Mouse (Mus musculus) T-helper 17 cell (primary cell): ENCODE data around the gene Ypel3.

Experiments
- in situ Hi-C, 2 experiments: fragments of 300-600 bp; cut with MboI, MseI; formaldehyde crosslinking; loops; 1 replicate in 1 of 2; 2 replicates in 1 of 2; pipeline ENCODE4 v1.15.1; 2025; ENCODE audit warnings: high pct_unique_total_duplicates in 2 of 2

Ypel3 gene

GRCm38 (mm10) chr7:126808703-126809455, 32.1 kb downstream of the Ypel3 start:
- in situ Hi-C loops: no loop called here

- in situ Hi-C loops: loop anchor here in 1 of 2 experiments (10.0 kb wide), 2 partner anchors 105 to 155 kb away; no protein-coding TSS in a partner anchor
Observed at GRCm38 (mm10) chr7:126809723-126810369, 33.1 kb downstream of the Ypel3 start.

GRCm38 (mm10) chr7:126815726-126816222, 39.0 kb downstream of the Ypel3 start:
- in situ Hi-C loops: loop anchor here in 1 of 2 experiments (10.0 kb wide), 2 partner anchors 99 to 149 kb away; no protein-coding TSS in a partner anchor

GRCm38 (mm10) chr7:126816494-126816893, 39.7 kb downstream of the Ypel3 start:
- in situ Hi-C loops: loop anchor here in 1 of 2 experiments (10.0 kb wide), 2 partner anchors 98 to 148 kb away; no protein-coding TSS in a partner anchor

GRCm38 (mm10) chr7:126817595-126817994, 40.8 kb downstream of the Ypel3 start:
- in situ Hi-C loops: loop anchor here in 1 of 2 experiments (10.0 kb wide), 2 partner anchors 97 to 147 kb away; no protein-coding TSS in a partner anchor

GRCm38 (mm10) chr7:126818818-126819217, 42.1 kb downstream of the Ypel3 start:
- in situ Hi-C loops: loop anchor here in 1 of 2 experiments (10.0 kb wide), 2 partner anchors 96 to 146 kb away; no protein-coding TSS in a partner anchor

GRCm38 (mm10) chr7:126821835-126822511, 45.2 kb downstream of the Ypel3 start:
- in situ Hi-C loops: loop anchor here in 1 of 2 experiments (10.0 kb wide), 1 partner anchor 283 kb away; no protein-coding TSS in a partner anchor

GRCm38 (mm10) chr7:126822741-126823140, 46.0 kb downstream of the Ypel3 start:
- in situ Hi-C loops: loop anchor here in 1 of 2 experiments (10.0 kb wide), 1 partner anchor 282 kb away; no protein-coding TSS in a partner anchor

GRCm38 (mm10) chr7:126823202-126823711, 46.5 kb downstream of the Ypel3 start:
- in situ Hi-C loops: loop anchor here in 1 of 2 experiments (10.0 kb wide), 1 partner anchor 282 kb away; no protein-coding TSS in a partner anchor

GRCm38 (mm10) chr7:126823940-126824339, 47.2 kb downstream of the Ypel3 start:
- in situ Hi-C loops: loop anchor here in 1 of 2 experiments (10.0 kb wide), 1 partner anchor 281 kb away; no protein-coding TSS in a partner anchor

GRCm38 (mm10) chr7:126825403-126825802, 48.6 kb downstream of the Ypel3 start:
- in situ Hi-C loops: loop anchor here in 1 of 2 experiments (10.0 kb wide), 1 partner anchor 279 kb away; no protein-coding TSS in a partner anchor

- in situ Hi-C loops: loop anchor here in 1 of 2 experiments (10.0 kb wide), 1 partner anchor 279 kb away; no protein-coding TSS in a partner anchor
Observed at GRCm38 (mm10) chr7:126825952-126826351, 49.2 kb downstream of the Ypel3 start.
